Mouse (Mus musculus) adrenal gland, adult (tissue): Measurements from ENCODE around the gene Cd300e.
"Not testable (repeated sequence)": the region's sequence is repeated elsewhere in the genome, so short reads cannot be mapped to it uniquely, and the experiment has no call there.

Source experiments
- DNase-seq, 2 experiments: peaks; one replicate each; pipeline ENCODE4 v3.0.0; 2022 to 2023; ENCODE audit warnings: low spot score in 1 of 2; ENCODE audit not compliant: inconsistent age in 2 of 2

Gene Cd300e

GRCm38 (mm10) chr11:115083376-115084139 lies 21.6 kb upstream of the Cd300e start:
- DNase-seq = peak; percentile 52 to 89

GRCm38 (mm10) chr11:115082196-115082595 lies 20.2 kb upstream of the Cd300e start:
- DNase-seq = no peak

DNA sequence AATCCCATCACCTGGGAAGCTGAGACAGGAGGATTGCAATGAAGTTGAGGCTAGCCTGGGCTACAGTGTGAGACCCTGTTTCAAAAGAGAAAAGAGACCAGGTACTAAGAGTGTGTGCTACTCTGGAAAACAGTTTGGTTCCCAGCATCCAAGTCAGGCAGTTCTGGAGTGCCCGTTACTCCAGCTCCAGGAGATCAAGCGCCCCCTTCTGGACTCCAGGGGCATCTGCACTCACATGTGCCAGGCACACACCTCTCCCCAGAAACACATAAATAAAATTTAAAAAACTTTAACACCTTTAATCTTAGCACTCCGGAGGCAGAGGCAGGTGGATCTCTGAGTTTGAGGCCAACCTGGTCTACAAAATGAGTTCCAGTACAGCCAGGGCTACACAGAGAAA lies 19.4 kb upstream of the Cd300e start:
- DNase-seq = no peak

GRCm38 (mm10) chr11:115080886-115081285 lies 18.9 kb upstream of the Cd300e start:
- peak; percentile 60 to 81 for DNase-seq

DNA sequence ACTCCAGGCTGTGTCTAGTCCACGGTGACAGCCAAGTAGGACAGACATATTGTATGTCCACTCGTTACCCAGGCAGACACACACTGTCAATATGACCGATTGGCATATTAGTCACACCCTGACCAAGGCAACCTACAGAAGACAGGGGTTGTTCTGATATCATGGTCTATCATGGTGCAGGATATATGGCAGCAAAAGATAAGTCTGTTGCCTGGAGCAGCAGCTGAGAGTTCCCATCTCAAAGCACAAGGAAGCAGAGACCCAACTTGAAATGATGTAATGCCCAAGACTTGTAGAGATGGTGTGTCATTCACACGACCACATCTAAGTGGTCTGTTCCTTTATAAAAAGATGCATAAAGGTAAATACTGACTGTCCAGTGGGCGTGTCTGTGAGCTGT lies 16.7 kb upstream of the Cd300e start:
- no peak for DNase-seq

- no peak for DNase-seq
These were observed 15.5 kb upstream of the Cd300e start for GRCm38 (mm10) chr11:115077436-115077835.

DNA sequence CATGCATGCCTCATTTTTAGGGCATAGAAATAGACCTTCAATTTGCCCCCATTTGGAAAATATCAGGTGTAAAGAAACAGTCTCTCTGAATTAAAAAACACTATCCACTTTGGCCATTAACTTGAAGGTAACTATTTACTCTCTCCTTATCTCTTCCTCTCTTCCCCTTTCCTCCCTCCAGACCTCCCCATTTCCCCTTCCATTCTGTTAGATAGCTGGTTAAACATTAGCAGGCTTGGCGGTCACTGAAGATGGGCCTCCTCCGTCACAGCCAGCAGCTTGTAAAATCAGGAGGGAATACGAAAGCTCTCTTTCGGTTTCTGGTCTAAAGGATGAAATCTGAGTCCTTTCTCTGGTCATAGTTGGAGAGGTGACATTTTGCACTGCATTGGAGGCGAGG lies 13.9 kb upstream of the Cd300e start:
- no peak for DNase-seq

- DNase-seq = no peak
These were observed 13.4 kb upstream of the Cd300e start for GRCm38 (mm10) chr11:115075407-115075806.

GRCm38 (mm10) chr11:115073002-115073401 lies 11.0 kb upstream of the Cd300e start:
- DNase-seq = no peak

- DNase-seq = peak; percentile 80 to 82
These were observed 9.8 kb upstream of the Cd300e start for GRCm38 (mm10) chr11:115071631-115072294.

DNA sequence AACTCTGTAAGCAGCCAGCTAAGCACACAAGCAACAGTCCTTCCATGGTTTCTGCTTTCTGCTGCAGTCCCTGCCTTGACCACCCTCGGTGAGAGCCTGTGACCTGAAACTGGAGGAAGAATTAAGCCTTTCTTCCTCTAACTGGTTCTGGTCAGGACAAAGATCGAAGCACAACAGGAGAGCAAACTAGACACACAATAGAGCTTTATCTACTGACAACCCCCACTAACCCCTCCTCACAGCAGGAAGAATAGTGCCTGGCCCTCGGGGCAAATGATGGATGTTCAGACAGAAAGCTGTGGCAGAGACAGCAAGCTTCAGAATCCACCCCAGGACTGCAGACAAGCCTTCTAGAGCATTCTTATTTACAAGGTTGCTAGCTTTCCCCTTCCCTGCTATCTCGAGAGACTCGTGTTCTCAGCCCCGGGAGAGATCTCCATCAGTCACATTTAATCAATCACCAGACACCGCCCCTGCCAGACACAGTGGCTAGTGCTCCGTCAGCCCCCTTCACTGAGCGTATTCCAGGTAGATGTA lies 9.1 kb upstream of the Cd300e start:
- DNase-seq = peak in 1 of 2 experiments; percentile 32

DNA sequence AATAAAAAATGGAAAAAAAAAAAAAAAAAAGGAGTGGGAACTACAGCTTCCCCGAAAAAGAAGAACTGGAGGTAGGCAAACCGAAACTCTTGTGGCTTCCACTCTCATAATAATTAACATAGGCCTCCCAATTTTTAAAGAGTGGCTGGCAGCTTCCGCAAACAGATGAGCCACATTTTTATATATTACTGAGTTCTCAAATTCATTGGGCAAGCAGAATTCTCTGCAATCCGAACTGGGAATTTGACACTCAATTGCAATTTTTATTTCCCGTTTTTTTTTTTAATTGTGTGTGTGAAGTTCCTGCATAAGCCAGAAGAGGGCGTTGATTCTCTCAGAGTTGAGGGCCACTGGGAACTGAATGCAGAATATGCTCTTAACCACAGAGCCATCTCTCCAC lies 4.8 kb upstream of the Cd300e start:
- no peak for DNase-seq

DNA sequence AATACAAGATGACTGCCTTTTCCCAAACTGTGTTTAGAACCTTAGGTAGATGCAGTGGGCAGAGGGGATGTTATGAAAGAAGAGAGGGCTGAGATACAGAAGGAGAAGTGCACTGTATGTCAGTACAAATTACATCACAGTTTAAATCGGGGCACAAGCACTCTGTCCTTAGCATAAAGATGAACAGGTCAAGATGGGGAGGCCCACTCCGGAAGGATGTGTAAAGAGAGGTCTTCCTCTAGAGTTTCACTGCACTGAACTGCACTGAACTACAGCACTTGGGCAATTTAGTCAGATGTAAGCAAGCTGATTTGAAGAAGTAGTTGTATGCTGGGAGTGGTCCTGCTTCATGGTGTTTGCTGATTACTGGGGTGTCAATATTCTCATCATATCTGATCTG lies 2.2 kb downstream of the Cd300e start:
- no peak for DNase-seq

GRCm38 (mm10) chr11:115058701-115059100 lies 3.3 kb downstream of the Cd300e start:
- no peak for DNase-seq

GRCm38 (mm10) chr11:115054537-115054936 lies 7.4 kb downstream of the Cd300e start:
- no peak for DNase-seq

- no peak for DNase-seq
These were observed 9.0 kb downstream of the Cd300e start for GRCm38 (mm10) chr11:115052991-115053390.

GRCm38 (mm10) chr11:115052206-115052605 lies 9.8 kb downstream of the Cd300e start:
- peak in 1 of 2 experiments; percentile 69 for DNase-seq

DNA sequence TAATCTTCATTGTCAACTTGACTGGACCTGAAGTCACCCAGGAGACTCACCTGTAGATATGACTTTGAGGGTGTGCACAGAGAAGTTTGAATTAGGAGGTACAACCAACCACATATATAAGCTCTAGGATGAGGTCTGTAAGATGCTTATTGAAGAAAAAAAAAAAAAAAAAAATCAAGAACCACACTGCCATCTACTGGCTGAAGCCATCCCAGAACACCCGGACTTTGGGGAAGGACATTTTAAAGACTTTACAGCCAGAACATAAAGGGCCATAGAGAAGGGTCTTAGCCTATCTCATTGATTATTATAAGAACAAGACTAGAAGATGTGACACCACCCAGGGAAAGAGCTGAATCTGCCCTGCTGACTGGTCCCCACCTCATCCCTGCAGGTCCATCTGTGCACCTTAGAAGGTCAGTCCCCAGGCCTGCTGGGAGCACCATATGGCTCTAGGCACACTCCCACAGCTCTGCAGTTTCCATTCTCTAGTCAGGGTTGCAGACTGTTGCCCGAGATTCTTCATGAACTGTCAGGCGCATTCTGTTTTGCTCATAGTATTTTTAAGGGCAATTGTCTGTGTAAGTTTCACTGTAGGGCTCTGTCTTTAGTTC lies 12.6 kb downstream of the Cd300e start:
- peak in 1 of 2 experiments; percentile 53 for DNase-seq

DNA sequence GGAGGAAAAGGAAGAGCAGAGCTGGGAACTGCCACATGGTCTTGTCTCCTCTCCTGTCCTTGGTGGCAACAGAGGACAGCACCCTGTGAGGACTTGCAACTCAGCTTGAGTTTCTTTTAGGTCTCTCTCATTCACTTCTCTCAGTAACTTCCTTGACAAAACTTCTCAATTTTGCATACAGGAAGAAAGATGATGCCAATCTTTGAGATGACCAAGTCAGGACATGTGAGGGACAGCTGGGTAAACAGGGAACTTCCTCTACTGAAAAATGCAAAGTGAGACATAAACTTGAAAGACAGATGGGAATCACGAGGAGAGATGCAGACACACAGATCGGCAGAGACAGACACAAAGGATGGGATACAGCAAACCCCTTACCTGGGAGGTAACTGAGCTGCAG lies 13.7 kb downstream of the Cd300e start, which contains the start of gene Cd300ld3:
TSS of gene Cd300ld3 (minus strand) at position 151 of the 400 bp plus-strand sequence.
- peak in 1 of 2 experiments; percentile 13 for DNase-seq

DNA sequence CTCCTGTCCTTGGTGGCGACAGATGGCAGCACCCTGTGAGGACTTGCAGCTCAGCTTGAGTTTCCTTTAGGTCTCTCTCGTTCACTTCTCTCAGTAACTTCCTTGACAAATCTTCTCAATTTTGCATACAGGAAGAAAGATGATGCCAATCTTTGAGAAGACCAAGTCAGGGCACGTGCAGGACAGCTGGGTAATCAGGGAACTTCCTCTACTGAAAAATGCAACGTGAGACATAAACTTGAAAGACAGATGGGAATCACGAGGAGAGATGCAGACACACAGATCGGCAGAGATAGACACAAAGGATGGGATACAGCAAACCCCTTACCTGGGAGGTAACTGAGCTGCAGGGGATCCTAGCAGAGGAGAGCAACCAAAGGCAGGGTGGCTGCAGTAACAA lies 24.3 kb downstream of the Cd300e start, which contains the start of gene Cd300ld5:
TSS of gene Cd300ld5 (minus strand) at position 101 of the 400 bp plus-strand sequence.
- not testable (repeated sequence) for DNase-seq

GRCm38 (mm10) chr11:115026912-115027311 lies 35.1 kb downstream of the Cd300e start, which contains the start of gene Cd300ld4:
Gene Cd300ld4 (minus strand): TSS chr11:115027012.
- DNase-seq = not testable (repeated sequence)
